Mouse (Mus musculus): ENCODE measurements around the gene Gja1.
"Not testable (repeated sequence)": the region's sequence is repeated elsewhere in the genome, so short reads cannot be mapped to it uniquely, and the experiment has no call there.

The Gja1 gene

DNA sequence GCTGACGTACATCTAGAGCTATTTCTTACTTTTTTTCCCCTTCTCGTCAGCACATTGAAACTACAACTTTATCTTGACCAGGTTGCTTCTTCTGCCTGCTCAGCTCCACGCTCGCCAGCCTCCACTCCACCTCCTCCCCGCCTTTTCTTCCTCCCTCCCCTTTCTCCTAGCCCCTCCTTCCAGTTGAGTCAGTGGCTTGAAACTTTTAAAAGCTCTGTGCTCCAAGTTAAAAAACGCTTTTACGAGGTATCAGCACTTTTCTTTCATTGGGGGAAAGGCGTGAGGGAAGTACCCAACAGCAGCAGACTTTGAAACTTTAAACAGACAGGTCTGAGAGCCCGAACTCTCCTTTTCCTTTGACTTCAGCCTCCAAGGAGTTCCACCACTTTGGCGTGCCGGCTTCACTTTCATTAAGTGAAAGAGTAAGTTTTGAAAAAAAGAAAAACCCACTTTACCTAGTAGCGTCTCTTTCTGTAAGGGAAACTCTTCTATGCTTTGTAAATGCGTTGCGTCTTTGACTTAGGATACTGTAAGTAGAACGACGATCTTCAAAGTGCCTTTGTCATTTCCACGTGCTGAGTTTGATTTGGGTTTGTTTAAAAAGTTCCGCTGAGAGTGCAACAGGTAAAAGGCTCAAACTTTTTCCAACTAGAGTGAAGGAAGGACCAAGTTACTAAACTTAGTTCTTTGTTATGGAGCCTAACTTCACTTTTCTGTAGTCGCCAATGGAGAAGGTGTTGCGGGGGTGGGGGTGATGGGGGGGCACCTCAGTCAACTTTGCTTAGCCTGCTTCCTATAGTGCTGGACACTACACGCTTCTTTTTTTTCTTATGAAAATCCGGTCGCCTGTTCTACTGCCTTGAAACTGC lies at the start of gene Gja1:
Gja1 (plus strand) TSS at position 234 of the 869 bp plus-strand sequence.
- in situ Hi-C loops (cut with MboI, MseI): no loop called here

DNA sequence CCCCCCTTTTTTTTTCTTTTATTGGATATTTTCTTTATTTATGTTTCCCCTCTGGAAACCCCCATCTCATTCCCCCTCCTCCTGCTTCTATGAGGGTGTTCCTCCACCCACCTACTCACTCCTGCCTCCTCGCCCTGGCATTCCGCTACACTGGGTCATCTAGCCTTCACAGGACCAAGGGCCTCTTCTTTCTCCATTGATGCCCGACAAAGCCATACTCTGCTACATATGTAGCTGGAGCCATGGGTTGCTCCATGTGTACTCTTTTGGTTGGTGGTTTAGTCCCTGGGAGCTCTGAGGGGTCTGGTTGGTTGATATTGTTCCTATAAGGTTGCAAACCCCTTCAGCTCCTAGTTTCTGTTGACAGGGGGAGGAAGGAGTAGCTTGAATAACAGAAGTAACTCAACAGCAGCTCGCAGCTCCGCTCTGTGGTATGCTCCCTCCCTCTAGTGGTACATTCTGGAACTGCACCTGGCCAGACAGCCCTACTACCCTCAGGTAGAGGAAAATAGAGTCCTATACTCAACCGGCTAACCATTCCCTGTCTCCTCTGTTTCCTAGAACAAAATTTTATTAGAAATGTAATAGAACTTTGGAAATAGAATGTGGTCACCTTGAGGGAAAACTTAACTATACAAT lies 38.2 kb upstream of the Gja1 start:
- in situ Hi-C loops (cut with MboI, MseI): no loop called here

DNA sequence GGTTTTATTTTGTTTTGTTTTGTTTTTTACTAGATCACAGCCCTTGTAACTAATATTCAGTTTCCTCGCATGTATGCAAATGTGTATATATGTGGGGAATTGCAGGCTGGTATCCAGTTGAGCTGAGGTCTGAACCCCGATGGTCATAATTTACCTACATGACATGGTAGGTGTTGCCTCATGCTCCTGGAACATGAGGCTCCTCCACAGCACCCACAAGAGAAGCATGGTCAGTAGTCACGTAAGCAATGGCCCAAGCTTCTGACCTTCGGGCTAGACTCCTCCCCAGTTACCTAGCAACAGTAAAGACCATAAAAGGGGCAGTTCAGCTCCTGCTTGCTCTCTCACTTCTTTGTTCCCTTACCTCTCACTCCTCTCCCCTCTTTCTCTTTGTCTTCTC lies 16.7 kb upstream of the Gja1 start:
- in situ Hi-C loops (cut with MboI, MseI): no loop called here

DNA sequence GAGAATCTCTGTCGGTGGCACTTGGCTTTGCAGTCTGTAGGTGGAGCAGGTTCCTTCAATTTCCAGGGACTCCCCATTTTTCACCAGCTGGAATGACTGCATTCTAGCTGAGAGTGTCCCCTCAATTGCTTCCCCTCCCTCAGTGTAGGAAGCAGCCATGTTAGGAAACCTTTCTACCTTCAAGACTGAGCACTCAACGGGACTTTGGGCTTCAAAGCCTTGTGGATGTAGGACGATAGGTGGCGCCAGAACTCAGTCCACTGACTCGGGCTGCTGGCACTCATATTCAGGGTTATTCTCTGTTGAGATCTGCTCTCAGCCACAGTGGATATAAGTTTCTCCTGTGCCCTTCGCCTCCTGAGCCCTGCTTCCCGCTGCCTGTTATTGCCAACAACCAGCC lies 8.1 kb upstream of the Gja1 start:
- in situ Hi-C loops (cut with MboI, MseI): loop anchor here (5.0 kb wide), 1 partner anchor 623 kb away; no protein-coding TSS in a partner anchor

DNA sequence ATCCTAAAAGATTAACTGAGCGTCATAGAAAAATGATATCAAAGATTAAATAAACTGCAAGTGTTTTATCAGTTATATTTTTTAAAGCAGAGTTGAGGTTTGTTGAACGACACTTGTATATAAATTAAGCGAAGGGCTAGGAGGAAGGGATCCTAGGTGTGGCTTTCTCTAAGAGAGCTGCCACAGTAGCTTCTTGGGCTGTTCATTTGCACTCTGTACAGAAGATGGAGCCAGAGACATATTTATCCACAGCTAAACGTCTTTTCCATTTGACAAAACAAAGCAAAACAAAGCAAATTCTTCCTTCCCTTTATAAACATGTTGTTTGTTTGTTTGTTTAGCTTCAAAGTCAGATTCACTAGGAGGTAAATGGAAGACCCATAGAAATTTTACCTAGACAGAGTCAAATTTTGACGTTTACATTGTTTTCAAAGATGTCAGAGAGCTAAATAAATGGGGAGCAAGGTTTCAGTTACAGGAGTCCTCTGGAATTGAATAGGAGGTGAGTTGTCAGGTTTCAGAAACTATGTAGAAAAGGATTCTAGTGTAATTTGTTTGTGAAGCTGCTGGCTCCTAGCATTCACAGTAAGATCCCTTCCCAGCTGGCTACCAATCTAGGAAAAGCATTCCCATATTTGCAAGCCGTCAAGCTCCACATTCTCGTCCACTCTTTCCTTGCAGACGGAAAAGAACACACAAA lies 4.0 kb upstream of the Gja1 start:
- in situ Hi-C loops (cut with MboI, MseI): loop anchor here (5.0 kb wide), 1 partner anchor 1074 kb away; no protein-coding TSS in a partner anchor

DNA sequence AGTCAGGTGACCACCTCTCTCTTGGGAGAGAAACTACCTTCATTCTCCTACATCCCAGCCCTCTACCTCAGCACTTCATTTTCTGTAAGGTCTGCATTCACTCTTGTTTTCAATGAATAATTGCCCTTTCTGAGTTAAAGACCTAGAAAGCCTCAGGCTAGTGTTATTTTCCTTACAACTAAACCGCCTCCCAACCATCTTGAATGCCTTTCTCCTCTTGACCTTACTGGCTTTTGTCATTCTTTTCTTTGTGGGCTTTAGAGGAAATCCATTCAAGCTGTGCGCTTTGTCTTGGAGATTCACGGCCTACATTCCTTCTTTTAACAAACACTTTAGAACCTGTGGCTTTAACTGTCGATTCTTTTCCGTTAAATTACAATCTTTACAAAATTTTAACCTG lies 3.0 kb upstream of the Gja1 start:
- in situ Hi-C loops (cut with MboI, MseI): loop anchor here (5.0 kb wide), 1 partner anchor 1073 kb away; no protein-coding TSS in a partner anchor

DNA sequence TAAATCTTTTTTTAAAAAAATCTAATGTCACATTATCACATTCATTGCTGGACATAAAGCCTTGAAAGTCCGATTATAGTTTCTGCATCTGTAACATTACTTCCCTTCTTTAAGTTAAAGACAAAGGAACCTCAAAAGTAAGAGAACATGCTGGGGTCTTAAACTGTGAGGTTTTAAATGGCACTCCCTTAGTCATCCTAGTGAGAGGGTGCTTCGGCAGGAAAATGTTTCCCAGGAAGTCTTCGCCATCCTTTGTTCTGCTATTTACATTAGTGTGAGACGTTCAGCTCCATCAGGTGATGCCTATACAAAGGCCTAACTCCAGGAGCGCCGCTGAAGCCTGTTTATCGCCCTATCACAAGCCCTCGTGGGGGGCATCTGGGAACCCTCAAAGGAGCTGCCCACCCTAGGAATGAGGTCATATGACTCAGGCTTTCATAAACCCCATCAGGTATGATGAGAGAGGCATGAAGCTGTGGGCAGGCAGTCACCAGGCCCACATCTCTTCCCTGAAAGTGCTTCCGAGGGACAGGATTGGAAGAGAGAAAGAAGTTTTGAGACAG lies 1.1 kb upstream of the Gja1 start:
- in situ Hi-C loops (cut with MboI, MseI): no loop called here

DNA sequence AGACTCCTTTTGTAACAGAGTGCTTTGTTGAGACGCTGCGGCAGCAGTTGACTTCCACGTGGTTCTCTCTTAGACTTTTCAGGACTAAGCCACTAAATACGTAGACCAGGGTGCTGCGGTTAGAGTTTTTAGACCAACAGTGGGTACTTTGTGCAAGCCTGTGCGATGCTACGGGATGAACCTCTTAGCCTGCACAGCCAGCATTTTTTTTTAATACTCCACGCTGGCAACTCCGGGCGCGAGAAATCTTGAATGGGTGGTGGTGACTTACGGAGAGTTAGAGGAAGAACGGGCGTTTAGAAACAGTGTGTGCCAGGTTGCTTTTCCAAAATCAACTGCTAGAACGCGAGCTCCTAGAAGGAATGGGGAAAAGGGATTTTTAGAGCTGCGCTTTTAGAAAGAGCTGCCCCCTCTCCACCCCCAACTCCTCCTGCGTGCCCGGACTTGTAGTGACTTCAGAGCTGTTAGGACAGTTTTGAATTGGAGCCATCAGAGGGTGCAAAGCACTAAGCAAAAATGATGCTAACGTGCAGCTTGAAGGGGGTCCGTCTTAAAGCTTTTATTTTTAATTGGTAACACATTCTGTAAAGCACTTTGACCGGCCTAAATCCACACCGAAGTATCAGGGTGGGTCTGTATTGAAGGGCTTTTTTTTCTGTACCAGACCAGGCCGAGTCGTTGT lies 977 bp downstream of the Gja1 start:
- in situ Hi-C loops (cut with MboI, MseI): no loop called here

DNA sequence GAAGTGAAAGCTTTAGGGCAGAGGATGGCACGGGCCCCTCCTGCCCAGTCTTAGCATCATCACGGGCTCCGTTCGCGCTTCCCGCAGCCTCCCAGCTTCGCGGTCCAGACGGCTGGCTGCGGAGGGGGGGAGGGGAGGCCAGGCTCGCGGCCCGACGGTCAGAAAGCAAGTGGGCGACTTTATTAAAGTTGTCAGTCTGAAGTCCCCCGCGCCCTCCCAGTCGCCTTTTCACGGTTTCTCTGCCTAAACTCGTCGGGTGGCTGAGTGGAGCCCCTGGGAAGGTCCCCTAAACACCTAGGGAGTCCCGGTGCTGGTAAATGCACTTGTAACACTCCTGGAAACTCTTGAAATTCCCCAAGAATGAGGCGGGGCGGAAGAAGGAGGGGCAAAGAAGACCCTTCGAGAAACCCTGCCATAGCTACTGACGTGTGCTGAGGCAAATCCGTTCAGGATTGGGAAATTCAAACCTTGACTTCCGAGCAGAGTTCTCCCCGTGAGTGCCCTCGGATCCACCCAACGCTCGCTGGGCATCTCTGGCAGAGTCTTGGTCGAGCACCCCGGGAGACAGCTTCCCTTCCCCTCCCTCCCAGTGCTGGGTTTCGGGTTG lies 1.6 kb downstream of the Gja1 start:
- in situ Hi-C loops (cut with MboI, MseI): no loop called here

DNA sequence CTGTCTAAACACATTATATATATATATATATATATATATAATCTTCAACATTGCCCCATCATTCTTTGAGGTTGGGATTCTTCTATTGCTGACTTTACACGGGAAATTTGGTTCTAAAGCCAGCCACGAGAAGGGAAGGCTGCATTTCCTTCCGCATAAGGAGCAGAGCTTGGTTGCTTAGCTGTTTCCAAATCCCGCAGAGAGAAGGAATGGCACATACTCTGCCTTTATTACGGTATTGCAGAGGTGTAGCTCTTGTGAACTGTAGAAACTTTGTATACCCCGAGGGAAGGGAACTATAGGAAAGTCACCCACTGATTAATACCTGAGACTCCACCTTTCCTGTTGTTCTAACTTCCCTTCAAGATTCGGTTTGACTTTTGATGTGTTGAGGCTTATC lies 2.6 kb downstream of the Gja1 start:
- in situ Hi-C loops (cut with MboI, MseI): no loop called here

DNA sequence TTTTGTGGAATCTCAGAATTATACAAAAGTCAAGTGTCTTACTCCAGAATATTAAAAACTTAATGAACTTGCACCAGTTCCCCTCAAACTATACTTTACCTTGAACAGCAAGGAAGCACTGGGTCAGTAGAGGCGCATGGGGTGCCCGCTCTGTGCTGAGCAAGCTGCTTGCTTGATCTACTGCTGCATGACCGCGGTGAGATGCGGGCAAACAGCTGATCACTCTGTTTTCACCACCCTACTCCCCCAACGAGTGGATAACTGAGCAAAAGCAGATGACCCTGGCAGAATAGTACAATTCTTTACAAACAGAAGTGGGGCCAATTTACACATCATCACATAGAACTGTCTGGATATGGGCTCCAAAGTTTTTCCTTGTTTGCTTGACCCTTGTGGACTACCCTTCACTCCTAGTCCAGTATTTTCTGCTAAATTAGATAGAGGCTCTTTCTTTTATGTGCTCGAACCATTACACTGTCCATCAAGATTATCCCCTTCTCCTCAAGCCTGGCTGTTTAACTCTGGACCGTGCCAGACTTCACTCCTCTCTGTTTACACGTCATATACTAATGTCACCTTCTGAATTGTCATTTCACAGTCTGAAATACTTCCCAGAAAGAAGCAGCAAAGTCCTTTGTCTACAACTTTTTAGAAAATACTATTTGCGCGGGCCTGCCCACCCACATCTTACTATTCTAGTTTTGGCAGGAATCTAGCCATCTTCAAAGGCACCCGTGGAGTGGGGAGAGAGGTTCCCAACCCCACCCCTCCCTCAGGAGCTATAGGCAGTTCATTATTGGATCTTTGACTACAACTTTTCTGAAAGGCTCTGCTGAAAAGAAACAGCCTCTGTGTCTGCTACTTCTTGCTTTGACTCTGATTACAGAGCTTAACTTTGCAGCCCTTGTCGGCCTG lies 8.3 kb downstream of the Gja1 start:
- in situ Hi-C loops (cut with MboI, MseI): no loop called here

DNA sequence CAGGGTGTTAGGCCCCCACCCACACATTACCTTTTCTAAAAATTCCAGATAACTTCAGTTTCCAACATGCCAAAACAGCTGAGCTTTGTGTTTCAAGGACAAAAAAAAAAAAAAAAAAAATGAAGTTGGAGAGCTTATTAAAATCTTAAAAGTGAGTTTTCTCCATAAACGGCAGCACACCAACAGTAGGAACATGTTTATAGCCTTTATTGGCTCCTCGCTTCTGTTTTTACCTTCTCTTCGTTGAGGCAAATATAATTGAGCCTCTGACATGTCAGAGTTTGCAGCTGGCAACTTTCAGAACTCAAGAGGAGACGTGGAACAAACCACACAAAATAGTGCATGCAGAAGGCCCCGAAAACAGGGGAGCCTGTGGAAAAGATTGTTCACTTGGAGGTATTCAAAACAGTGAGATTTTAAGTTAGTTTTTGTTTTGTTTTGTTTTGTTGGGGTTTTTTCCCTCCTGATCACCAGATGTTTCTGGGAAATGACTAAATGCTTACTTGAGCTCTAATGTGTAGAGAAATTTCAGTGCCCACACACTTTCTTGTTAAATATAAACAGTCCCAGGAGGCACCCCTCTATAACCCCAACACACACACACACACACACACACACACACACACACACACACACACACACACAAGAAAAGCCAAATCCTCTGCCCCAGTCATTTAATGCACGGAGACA lies 16.1 kb downstream of the Gja1 start:
- in situ Hi-C loops (cut with MboI, MseI): no loop called here

DNA sequence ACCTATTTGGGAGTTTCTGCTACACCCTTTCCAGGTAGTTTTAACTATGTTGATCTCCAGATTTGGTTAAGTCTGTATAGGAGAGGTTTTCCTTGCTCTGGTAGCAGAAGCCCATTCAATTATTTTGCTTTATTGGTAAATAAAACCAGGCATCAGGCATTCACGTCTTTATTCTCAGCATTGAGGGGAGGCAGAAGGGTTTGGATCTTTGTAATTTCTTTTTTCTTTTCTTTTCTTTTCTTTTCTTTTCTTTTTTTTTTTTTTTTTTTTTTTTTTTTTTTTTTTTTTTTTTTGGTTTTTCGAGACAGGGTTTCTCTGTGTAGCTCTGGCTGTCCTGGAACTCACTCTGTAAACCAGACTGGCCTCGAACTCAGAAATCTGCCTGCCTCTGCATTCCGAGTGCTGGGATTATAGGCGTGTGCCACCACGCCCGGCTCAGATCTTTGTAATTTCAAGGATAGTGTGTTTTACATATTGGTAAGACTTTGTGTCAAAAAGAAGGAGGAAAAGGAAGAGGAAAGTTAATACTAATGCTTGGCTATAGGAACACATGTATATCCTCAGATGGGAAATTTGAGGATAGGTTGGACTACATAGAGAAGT lies 16.8 kb downstream of the Gja1 start:
- in situ Hi-C loops (cut with MboI, MseI): not testable (repeated sequence)

DNA sequence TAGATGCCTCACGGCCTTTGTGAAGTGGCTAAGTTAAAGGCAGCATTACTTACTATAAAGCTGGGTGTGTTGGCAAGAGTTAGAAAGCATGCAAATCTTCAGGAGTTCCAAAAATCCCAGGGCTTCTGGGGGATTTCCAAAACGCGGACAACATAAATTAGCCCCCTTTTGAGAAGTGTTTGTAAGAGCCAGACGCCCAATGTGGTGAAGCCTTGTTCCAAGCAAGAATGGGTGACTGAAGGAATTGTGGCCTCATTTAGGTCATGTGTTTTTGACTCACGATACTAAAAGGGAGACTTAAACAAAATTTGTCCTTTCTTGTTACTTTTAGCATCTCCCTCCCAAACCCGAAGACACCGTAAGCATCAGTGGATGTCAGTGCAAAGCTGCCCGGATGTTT lies 20.7 kb downstream of the Gja1 start:
- in situ Hi-C loops (cut with MboI, MseI): loop anchor here (5.0 kb wide), 1 partner anchor 84 kb away; no protein-coding TSS in a partner anchor

DNA sequence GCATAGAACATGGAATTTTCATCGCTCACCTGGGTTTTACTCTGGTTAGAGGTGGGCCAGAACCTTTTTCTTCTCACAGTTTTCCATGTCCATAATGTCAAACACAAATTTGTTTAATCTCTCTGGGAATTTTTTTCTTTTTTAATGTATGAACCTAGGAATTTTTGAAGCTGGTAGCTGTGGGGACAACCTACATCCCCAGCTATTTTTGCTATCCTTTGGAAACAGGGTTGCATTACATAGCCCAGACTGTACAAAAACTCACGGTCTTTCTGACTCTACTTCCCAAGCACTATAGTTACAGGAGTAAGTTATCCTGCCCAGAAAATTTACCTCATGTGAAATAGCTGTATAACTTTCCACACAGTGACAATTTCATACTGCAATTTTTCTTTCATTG lies 21.2 kb downstream of the Gja1 start:
- in situ Hi-C loops (cut with MboI, MseI): loop anchor here (5.0 kb wide), 1 partner anchor 84 kb away; no protein-coding TSS in a partner anchor

DNA sequence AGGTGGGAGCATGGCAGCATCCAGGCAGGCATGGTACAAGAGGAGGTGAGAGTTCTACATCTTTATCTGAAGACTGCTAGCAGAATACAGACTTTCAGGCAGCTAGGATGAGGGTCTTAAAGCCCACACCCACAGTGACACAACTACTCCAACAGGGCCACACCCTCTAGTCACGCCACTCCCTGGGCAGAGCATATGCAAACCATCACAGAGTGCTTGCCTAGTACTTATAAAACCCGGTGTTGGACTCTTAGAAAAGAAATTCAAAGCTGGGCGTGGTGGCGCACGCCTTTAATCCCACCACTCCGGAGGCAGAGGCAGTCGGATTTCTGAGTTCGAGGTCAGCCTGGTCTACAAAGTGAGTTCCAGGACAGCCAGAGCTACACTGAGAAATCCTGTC lies 24.3 kb downstream of the Gja1 start:
- in situ Hi-C loops (cut with MboI, MseI): not testable (repeated sequence)

DNA sequence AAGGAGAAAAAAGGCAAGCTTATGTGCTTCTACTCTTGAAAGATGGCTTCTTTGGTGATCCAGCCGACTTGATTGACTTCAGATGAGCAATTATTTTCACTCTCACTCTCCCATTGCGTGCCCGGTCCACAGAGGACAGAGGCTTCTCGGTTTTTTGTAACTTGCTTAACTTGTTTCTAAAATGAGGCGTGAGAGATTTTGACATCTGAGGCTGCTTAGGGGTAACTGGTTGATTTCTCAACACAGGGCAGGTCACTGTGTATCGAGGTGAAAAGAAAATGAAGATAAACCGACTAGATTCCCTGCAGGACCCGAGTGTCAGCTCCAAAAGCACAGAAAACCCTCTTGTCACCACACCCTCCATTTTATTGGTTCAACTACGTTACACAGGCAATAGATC lies 28.8 kb downstream of the Gja1 start:
- in situ Hi-C loops (cut with MboI, MseI): no loop called here

DNA sequence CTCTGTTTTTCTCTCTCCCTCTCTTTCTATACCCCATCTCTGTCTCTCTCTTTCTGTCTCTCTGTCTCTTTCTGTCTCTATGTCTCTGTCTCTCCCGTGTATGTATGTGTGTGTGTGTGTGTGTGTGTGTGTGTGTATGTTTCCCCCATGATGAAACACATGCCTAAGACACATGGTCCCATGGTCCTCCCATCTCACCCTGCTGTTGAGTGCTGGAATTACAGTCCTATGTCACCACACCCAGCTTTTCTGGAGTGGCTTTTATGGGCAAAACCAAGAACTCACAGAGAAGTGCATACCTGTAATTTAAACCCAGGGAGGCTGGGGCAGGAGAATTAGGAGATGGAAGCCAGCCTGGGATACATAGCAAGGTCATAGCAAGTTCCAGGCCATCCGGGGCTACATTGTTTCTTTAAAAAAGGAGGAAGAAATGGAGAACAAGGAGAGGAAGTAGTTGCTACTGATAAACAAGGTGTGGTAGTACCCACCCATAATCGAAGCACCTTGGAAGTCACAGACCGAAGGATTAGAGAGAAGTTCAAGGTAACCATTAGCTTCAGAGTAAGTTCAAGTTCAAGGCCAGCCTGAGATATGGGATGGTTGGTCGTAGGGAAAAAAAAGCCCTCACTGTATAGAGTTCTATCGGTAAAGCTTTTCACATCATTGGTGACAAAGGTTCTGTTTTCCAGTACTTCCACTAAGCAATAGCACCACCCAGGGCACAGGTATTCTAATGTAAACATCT lies 29.4 kb downstream of the Gja1 start:
- in situ Hi-C loops (cut with MboI, MseI): no loop called here

All from regulatory T cell (primary cell).